Mouse (Mus musculus): Measurements from ENCODE around the gene Tmem131l.

DNA sequence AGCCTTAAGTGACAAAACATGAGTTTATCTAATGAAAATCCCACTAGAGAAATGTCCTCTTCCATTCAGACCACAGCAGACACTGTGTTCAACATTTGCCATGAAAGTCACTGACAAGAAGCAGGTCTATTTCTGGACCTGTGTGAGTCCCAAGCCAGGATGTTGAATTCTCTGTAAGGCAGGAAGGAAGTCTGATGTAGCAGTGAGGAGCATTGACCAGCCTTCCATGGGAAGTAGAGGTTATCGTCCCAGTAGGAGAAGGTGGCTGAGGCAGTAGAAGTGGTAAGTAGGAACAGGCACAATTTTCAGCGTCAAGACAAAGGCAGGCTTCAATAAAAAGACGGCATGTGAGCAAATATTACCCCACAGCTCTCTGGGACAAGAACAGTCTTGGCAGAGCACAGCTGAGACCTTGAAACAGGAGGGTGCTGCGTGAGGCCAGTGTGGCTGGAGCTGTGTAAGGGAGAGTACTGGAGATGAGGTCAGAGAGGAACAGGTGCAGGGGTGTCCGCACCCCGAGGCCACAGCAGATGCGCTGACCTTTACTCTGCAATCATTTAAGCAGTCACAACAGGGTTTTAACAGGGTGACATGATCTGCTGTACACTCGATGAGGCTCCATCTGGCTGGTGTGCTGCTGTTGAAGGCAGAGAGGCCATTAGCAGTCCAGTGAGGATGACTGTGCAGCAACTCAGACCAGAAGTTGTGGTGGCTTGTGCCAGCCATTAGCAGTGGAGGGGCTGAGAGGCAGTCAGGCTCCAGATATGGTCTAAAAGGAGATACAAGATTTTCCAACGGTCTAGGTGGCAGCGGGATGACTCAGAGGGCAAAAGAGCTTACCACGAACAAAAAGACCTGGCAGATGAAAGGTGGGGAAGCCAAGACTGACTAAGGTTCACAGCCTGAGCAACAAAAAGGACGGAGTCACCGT lies 21.8 kb upstream of the Tmem131l start:
- TF ChIP-seq CTCF (IDR thresholded peaks at IDR 0.05 in 2 of 3, conservative IDR thresholded peaks at IDR 0.05 in 1 of 3; ENCODE audit: control insufficient read depth in 1 of 3, insufficient read depth in 1 of 3, low read depth in 2 of 3, low read length in 3 of 3, poor library complexity in 1 of 3, severe bottlenecking in 1 of 3): no peak
- TF ChIP-seq MEF2A (IDR thresholded peaks at IDR 0.05; ENCODE audit: extremely low read depth, insufficient replicate concordance, low read depth, low read length, poor library complexity, severe bottlenecking): no peak
- TF ChIP-seq E2F4 (IDR thresholded peaks at IDR 0.05; ENCODE audit: borderline replicate concordance, low read depth, low read length): no peak
- no peak for TF ChIP-seq POLR2AphosphoS2 (IDR thresholded peaks at IDR 0.05; ENCODE audit: low read length)
- TF ChIP-seq HCFC1 (IDR thresholded peaks at IDR 0.05; ENCODE audit: low read depth, low read length): no peak
- no peak for TF ChIP-seq POLR2A (IDR thresholded peaks at IDR 0.05; ENCODE audit: control insufficient read depth in 1 of 2, insufficient read depth in 1 of 2, low read depth in 1 of 2, low read length in 2 of 2, poor library complexity in 1 of 2)
- TF ChIP-seq RCOR1 (IDR thresholded peaks at IDR 0.05; ENCODE audit: low read depth, low read length): no peak
- TF ChIP-seq MAZ (IDR thresholded peaks at IDR 0.05; ENCODE audit: low read depth, low read length): no peak
- TF ChIP-seq TCF12 (IDR thresholded peaks at IDR 0.05; ENCODE audit: low read depth, low read length): no peak
- TF ChIP-seq ZNF384 (IDR thresholded peaks at IDR 0.05; ENCODE audit: low read depth, low read length): no peak
- TF ChIP-seq EP300 (IDR thresholded peaks at IDR 0.05; ENCODE audit: low read depth in 1 of 2, low read length in 2 of 2): no peak
- TF ChIP-seq GATA1 (IDR thresholded peaks at IDR 0.05; ENCODE audit: low read depth, low read length): no peak
- no peak for TF ChIP-seq NELFE (IDR thresholded peaks at IDR 0.05; ENCODE audit: low read depth, low read length)

Measured in MEL (cell line).